8 mouse cellular contexts compared by ENCODE assay signal in the genomic region with DNA sequence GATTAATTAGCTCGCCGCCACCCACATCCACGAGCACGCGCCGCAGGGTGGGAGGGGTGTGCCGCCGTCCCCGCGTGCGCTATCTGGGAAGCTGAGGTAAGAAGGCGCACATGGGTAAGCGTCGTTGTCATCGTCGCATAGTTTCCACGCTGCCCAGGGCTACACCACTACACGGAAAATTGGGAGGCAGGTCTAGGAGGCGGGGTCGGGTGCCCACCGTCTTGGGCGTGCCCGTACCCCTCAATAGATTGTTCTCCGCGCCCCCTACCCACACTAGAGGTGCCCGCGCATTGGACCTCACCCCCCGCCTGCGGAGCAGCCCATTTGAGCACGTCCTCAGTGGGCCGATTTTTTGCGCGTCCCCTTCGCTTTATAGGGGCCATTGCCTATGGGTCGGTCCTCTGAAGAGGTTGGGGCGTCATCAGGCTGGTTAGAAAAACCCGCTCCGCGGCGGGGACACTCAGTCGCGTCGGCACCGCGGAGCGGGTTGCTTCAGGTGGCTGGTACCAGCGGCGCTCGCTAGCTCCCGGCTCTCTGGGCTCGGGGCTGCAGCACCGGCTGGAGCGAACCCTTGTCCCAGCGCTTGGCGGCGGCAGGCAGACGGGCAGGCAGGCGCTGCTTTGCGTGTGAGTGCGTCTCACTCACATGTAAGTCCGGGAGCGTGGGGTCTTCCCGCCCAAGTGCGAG. TPM values are rescaled to one million over a fixed set of nuclear protein-coding genes. Genes with fewer than 3 reads are reported as not detected.
DNase-seq lines count a peak whose midpoint lies in the region; ATAC-seq and TF ChIP-seq lines count a peak whose summit lies in the region.

No protein-coding gene starts in this region.

- peak; percentile 90; the same call in 1 of the 2 replicates for TF ChIP-seq POLR2A in limb, embryonic 14.5 days (IDR thresholded peaks at IDR 0.05; ENCODE audit: borderline replicate concordance, extremely low read depth, insufficient read depth, insufficient read length)

- DNase-seq in heart, adult 18-20 months = peak; percentile 64 to 65
- no peak for DNase-seq in heart, postnatal 25 days (ENCODE audit: low spot score)
- peak; percentile 48 to 58 for DNase-seq in gastrocnemius, adult 8-10 months (ENCODE audit: low spot score in 2 of 2)
- DNase-seq in limb, embryonic 14.5 days (ENCODE audit: low spot score) = peak; percentile 72
- peak; percentile 44 to 62 for DNase-seq in spleen, postnatal 14 days (ENCODE audit: low spot score in 2 of 2)

- H3K27me3 ChIP-seq in intestine, embryonic 16.5 days (replicated peaks; ENCODE audit: control insufficient read depth, insufficient read depth, low read length) = no peaks in the 10 kb centered on the region
- H3K27me3 ChIP-seq in limb, embryonic 14.5 days (ENCODE audit: control insufficient read depth, insufficient read depth, low read length) = no peaks in the 10 kb centered on the region
- no peaks in the 10 kb centered on the region for H3K27me3 ChIP-seq in midbrain, embryonic 16.5 days (ENCODE audit: control insufficient read depth, insufficient read depth, low read depth, low read length)

- H3K4me3 ChIP-seq in intestine, embryonic 16.5 days (ENCODE audit: low read length) = peak overlapping the region; percentile 98
- peak overlapping the region; percentile 95 for H3K4me3 ChIP-seq in limb, embryonic 14.5 days (replicated peaks; ENCODE audit: low read length)
- peak overlapping the region; percentile 98 for H3K4me3 ChIP-seq in midbrain, embryonic 16.5 days (ENCODE audit: low read depth, low read length)

- WGBS in intestine, embryonic 16.5 days = 48% methylated on average over 64 of the region's 64 CpGs
- 59% methylated on average over 62 of the region's 64 CpGs for WGBS in limb, embryonic 14.5 days
- WGBS in midbrain, embryonic 16.5 days = 53% methylated on average over 64 of the region's 64 CpGs

- H3K9ac ChIP-seq in intestine, embryonic 16.5 days (ENCODE audit: low read depth, low read length) = peak overlapping the region; percentile 100
- H3K9ac ChIP-seq in limb, embryonic 14.5 days (ENCODE audit: low read depth, low read length, severe bottlenecking) = peak overlapping the region; percentile 58
- H3K9ac ChIP-seq in midbrain, embryonic 16.5 days (ENCODE audit: low read depth, low read length) = peak overlapping the region; percentile 51

- H3K4me2 ChIP-seq in intestine, embryonic 16.5 days (ENCODE audit: low read depth, low read length) = peak overlapping the region; percentile 73
- H3K4me2 ChIP-seq in limb, embryonic 14.5 days (replicated peaks; ENCODE audit: low read depth, low read length, severe bottlenecking) = peak overlapping the region; percentile 70
- H3K4me2 ChIP-seq in midbrain, embryonic 16.5 days (ENCODE audit: low read length) = peak overlapping the region; percentile 83

- peak overlapping the region; percentile 42 for H3K27ac ChIP-seq in intestine, embryonic 16.5 days (ENCODE audit: low read length)
- H3K27ac ChIP-seq in limb, embryonic 14.5 days (replicated peaks; ENCODE audit: low read depth, low read length) = no peak overlapping the region; the same call in 1 of the 2 replicates
- peak overlapping the region; percentile 68 for H3K27ac ChIP-seq in midbrain, embryonic 16.5 days (ENCODE audit: low read length)

- peak; percentile 63 for ATAC-seq in common myeloid progenitor, adult 5-6 weeks (replicated peaks; ENCODE audit: low read depth, poor library complexity, severe bottlenecking)
- ATAC-seq in intestine, embryonic 16.5 days = peak; percentile 59
- ATAC-seq in limb, embryonic 14.5 days (ENCODE audit: low FRiP score, low read depth) = peak; percentile 39
- ATAC-seq in midbrain, embryonic 16.5 days = peak; percentile 72

- no peaks in the 10 kb centered on the region for H3K36me3 ChIP-seq in intestine, embryonic 16.5 days (ENCODE audit: control insufficient read depth, insufficient read depth, low read length)
- H3K36me3 ChIP-seq in limb, embryonic 14.5 days (ENCODE audit: control insufficient read depth, insufficient read depth, low read length) = peaks cover 15% of the 10 kb centered on the region
- H3K36me3 ChIP-seq in midbrain, embryonic 16.5 days (ENCODE audit: control insufficient read depth, insufficient read depth, low read length) = no peaks in the 10 kb centered on the region

- peaks cover 10% of the 10 kb centered on the region; the same call in 1 of the 2 replicates for H3K4me1 ChIP-seq in intestine, embryonic 16.5 days (ENCODE audit: control insufficient read depth, insufficient read depth, low read length)
- H3K4me1 ChIP-seq in limb, embryonic 14.5 days (ENCODE audit: control insufficient read depth, insufficient read depth, low read length) = peaks cover 3% of the 10 kb centered on the region
- peaks cover 25% of the 10 kb centered on the region for H3K4me1 ChIP-seq in midbrain, embryonic 16.5 days (ENCODE audit: control insufficient read depth, insufficient read depth, low read length)

- intact Hi-C loops in heart, postnatal 25 days (cut with DNase I) = loop anchor here (5.0 kb wide), 2 partner anchors 90 to 135 kb away; a partner anchor contains a TSS

- peaks cover 3% of the 10 kb centered on the region; the same call in 1 of the 2 replicates for H3K9me3 ChIP-seq in intestine, embryonic 16.5 days (ENCODE audit: control insufficient read depth, low read length)
- H3K9me3 ChIP-seq in limb, embryonic 14.5 days (ENCODE audit: control insufficient read depth, low read length) = 0 out of 2 replicates have a peak, but pooled peaks cover 4% of the 10 kb centered on the region
- no peaks in the 10 kb centered on the region; the same call in 1 of the 2 replicates for H3K9me3 ChIP-seq in midbrain, embryonic 16.5 days (replicated peaks; ENCODE audit: control insufficient read depth, low read length, poor library complexity, severe bottlenecking)

RNA-seq across cellular contexts. Expression of a gene that starts 19.1 kb away (rescaled TPM):
- total RNA-seq in heart, adult 18-20 months (2021) = 1 to 10 TPM; 1.8 to 2.3 TPM
- total RNA-seq in heart, postnatal 25 days (2021) = 1 to 10 TPM; 1.6 to 2.2 TPM
- total RNA-seq in common myeloid progenitor, adult 5-6 weeks (2017) = 10.9 and 17.9 TPM in 2 replicates
- 1 to 10 TPM; 1.0 to 2.2 (median 1.2) TPM for total RNA-seq in gastrocnemius, adult 8-10 months (2022)
- polyA plus RNA-seq in intestine, embryonic 16.5 days (2015; fragmentation: Nextera tagmentation; extraction: Ambion mirVana) = 37.0 and 98.1 TPM in 2 replicates
- polyA plus RNA-seq in limb, embryonic 14.5 days (2012; rRNA removed) = 0.65 and 0.73 TPM in 2 replicates
- 11.7 and 13.4 TPM in 2 replicates for polyA plus RNA-seq in limb, embryonic 14.5 days (2014; fragmentation: Nextera tagmentation; extraction: Ambion mirVana)
- polyA plus RNA-seq in midbrain, embryonic 16.5 days (2015; fragmentation: Nextera tagmentation; extraction: Ambion mirVana) = 11.1 and 15.0 TPM in 2 replicates

RNA-seq across cellular contexts. Expression of a gene that starts 43.3 kb away (rescaled TPM):
- total RNA-seq in heart, adult 18-20 months (2021) = 1,000 to 10,000 TPM; 1,194 to 1,253 TPM
- 1,000 to 10,000 TPM; 1,170 to 1,213 TPM for total RNA-seq in heart, postnatal 25 days (2021)
- 226 and 282 TPM in 2 replicates for total RNA-seq in common myeloid progenitor, adult 5-6 weeks (2017)
- 1,000 to 10,000 TPM; 1,232 to 1,409 (median 1,307) TPM for total RNA-seq in gastrocnemius, adult 8-10 months (2022)
- polyA plus RNA-seq in intestine, embryonic 16.5 days (2015; fragmentation: Nextera tagmentation; extraction: Ambion mirVana) = 402 and 775 TPM in 2 replicates
- polyA plus RNA-seq in limb, embryonic 14.5 days (2012; rRNA removed) = 2,875 and 2,934 TPM in 2 replicates
- 2,366 and 2,381 TPM in 2 replicates for polyA plus RNA-seq in limb, embryonic 14.5 days (2014; fragmentation: Nextera tagmentation; extraction: Ambion mirVana)
- polyA plus RNA-seq in midbrain, embryonic 16.5 days (2015; fragmentation: Nextera tagmentation; extraction: Ambion mirVana) = 1,445 and 1,454 TPM in 2 replicates
